Mouse (Mus musculus) CH12.LX (cell line): ENCODE results near the gene Zfp691. TPM values are rescaled to one million over a fixed set of nuclear protein-coding genes. Genes with fewer than 3 reads are reported as not detected.

Source experiments
- DNase-seq: peaks from one replicate; pipeline ENCODE4 v3.0.0-alpha.2; 2013; ENCODE audit errors: extremely low read depth
- H3K27ac ChIP-seq: 2 replicates; pipeline ENCODE4 v1.5.1; 2012; ENCODE audit warnings: low read depth, mild to moderate bottlenecking, control low read depth, moderate library complexity; ENCODE audit not compliant: insufficient read depth
- H3K27me3 ChIP-seq: replicated peaks from 2 replicates; pipeline ENCODE3; 2012; ENCODE audit warnings: inconsistent platforms
- H3K36me3 ChIP-seq, 2 experiments: replicated peaks in 1 of 2; 2 replicates each; pipeline versions ENCODE3 to v1.6.1; 2012; ENCODE audit warnings: inconsistent platforms in 1 of 2, low read length in 1 of 2, mild to moderate bottlenecking in 1 of 2, mixed read lengths in 1 of 2, moderate library complexity in 1 of 2; ENCODE audit not compliant: control insufficient read depth in 1 of 2, insufficient read depth in 1 of 2
- H3K4me1 ChIP-seq, 2 experiments: 2 replicates each; pipeline ENCODE4 v1.6.1; 2012; ENCODE audit warnings: inconsistent platforms in 1 of 2, moderate library complexity in 1 of 2; ENCODE audit not compliant: insufficient read depth in 2 of 2, control insufficient read depth in 1 of 2
- H3K4me2 ChIP-seq: 2 replicates; pipeline ENCODE4 v1.6.1; 2012; ENCODE audit warnings: low read depth, mild to moderate bottlenecking, control low read depth; ENCODE audit not compliant: poor library complexity, insufficient read depth, severe bottlenecking
- H3K4me3 ChIP-seq, 3 experiments: fragments of 150-350 bp in 1 of 3; sonication (generic) in 1 of 3; replicated peaks in 1 of 3; 2 replicates each; pipeline versions ENCODE3 to v1.5.1; 2011 to 2012; ENCODE audit warnings: low read depth in 2 of 3, low read length in 2 of 3, mild to moderate bottlenecking in 2 of 3, moderate library complexity in 2 of 3, control low read depth in 1 of 3, improper control_type of control experiment in 1 of 3, inconsistent platforms in 1 of 3, mixed read lengths in 1 of 3; ENCODE audit not compliant: poor library complexity in 1 of 3
- H3K79me2 ChIP-seq: replicated peaks from 2 replicates; pipeline ENCODE4 v1.6.1; 2012; ENCODE audit warnings: mild to moderate bottlenecking, moderate library complexity; ENCODE audit not compliant: control insufficient read depth, poor library complexity, insufficient read depth, severe bottlenecking; ENCODE audit errors: extremely low read depth
- H3K9ac ChIP-seq: 2 replicates; pipeline ENCODE4 v1.6.1; 2012; ENCODE audit warnings: low read depth, mild to moderate bottlenecking, control low read depth, moderate library complexity; ENCODE audit not compliant: insufficient read depth
- H3K9me3 ChIP-seq: replicated peaks from 2 replicates; pipeline ENCODE3; 2012; ENCODE audit warnings: low read length, inconsistent platforms, mixed read lengths
- BHLHE40 ChIP-seq: IDR thresholded peaks from 2 replicates; pipeline ENCODE4 v1.6.1; 2011; ENCODE audit warnings: mild to moderate bottlenecking, low read depth, low read length, improper control_type of control experiment
- CHD1 ChIP-seq: IDR thresholded peaks from 2 replicates; pipeline ENCODE4 v1.6.1; 2012; ENCODE audit warnings: low read depth, low read length, improper control_type of control experiment, inconsistent platforms
- CTCF ChIP-seq, 2 experiments: IDR thresholded peaks in 1 of 2; conservative IDR thresholded peaks in 1 of 2; 2 replicates each; pipeline ENCODE4 v1.5.1; 2011 to 2012; ENCODE audit warnings: low read depth in 2 of 2, low read length in 2 of 2, improper control_type of control experiment in 1 of 2, inconsistent platforms in 1 of 2, mild to moderate bottlenecking in 1 of 2, moderate library complexity in 1 of 2
- E2F4 ChIP-seq: IDR thresholded peaks from 2 replicates; pipeline ENCODE4 v1.6.1; 2011; ENCODE audit warnings: low read depth, low read length, improper control_type of control experiment; ENCODE audit not compliant: insufficient replicate concordance
- ELF1 ChIP-seq: IDR thresholded peaks from 2 replicates; pipeline ENCODE4 v1.6.1; 2014; ENCODE audit warnings: low read depth, mild to moderate bottlenecking, inconsistent platforms, low read length, improper control_type of control experiment
- EP300 ChIP-seq: IDR thresholded peaks from 2 replicates; pipeline ENCODE4 v1.6.1; 2011; ENCODE audit warnings: low read length, improper control_type of control experiment
- ETS1 ChIP-seq: conservative IDR thresholded peaks from 2 replicates; pipeline ENCODE4 v1.6.1; 2012; ENCODE audit warnings: low read depth, mild to moderate bottlenecking, inconsistent platforms, low read length, improper control_type of control experiment, moderate library complexity
- GABPA ChIP-seq: IDR thresholded peaks from 2 replicates; pipeline ENCODE4 v1.6.1; 2012; ENCODE audit warnings: low read depth, low read length, improper control_type of control experiment, inconsistent platforms; ENCODE audit not compliant: insufficient replicate concordance
- IRF4 ChIP-seq: IDR thresholded peaks from 2 replicates; pipeline ENCODE4 v1.6.1; 2014; ENCODE audit warnings: low read depth, mild to moderate bottlenecking, inconsistent platforms, low read length, improper control_type of control experiment
- JUN ChIP-seq: IDR thresholded peaks from 2 replicates; pipeline ENCODE4 v1.6.1; 2011; ENCODE audit warnings: low read depth, mild to moderate bottlenecking, low read length, improper control_type of control experiment, moderate library complexity; ENCODE audit not compliant: insufficient read depth
- JUND ChIP-seq: conservative IDR thresholded peaks from 2 replicates; pipeline ENCODE4 v1.6.1; 2011; ENCODE audit warnings: low read depth, low read length, improper control_type of control experiment
- MAFK ChIP-seq: IDR thresholded peaks from 2 replicates; pipeline ENCODE4 v1.6.1; 2011; ENCODE audit warnings: low read length, improper control_type of control experiment; ENCODE audit not compliant: insufficient replicate concordance
- MAX ChIP-seq: IDR thresholded peaks from 2 replicates; pipeline ENCODE4 v1.6.1; 2011; ENCODE audit warnings: low read length, improper control_type of control experiment
- MAZ ChIP-seq: IDR thresholded peaks from 2 replicates; pipeline ENCODE4 v1.6.1; 2012; ENCODE audit warnings: low read depth, mild to moderate bottlenecking, inconsistent platforms, low read length, improper control_type of control experiment, moderate library complexity
- MEF2A ChIP-seq: IDR thresholded peaks from 2 replicates; pipeline ENCODE4 v1.6.1; 2014; ENCODE audit warnings: low read depth, mild to moderate bottlenecking, inconsistent platforms, low read length, improper control_type of control experiment, borderline replicate concordance
- MXI1 ChIP-seq: IDR thresholded peaks from 2 replicates; pipeline ENCODE4 v1.6.1; 2011; ENCODE audit warnings: mild to moderate bottlenecking, low read depth, low read length, improper control_type of control experiment
- MYC ChIP-seq: IDR thresholded peaks from 2 replicates; pipeline ENCODE4 v1.6.1; 2011; ENCODE audit warnings: low read depth, mild to moderate bottlenecking, improper control_type of control experiment, low read length
- NRF1 ChIP-seq: IDR thresholded peaks from 2 replicates; pipeline ENCODE4 v1.6.1; 2014; ENCODE audit warnings: low read depth, mild to moderate bottlenecking, inconsistent platforms, low read length, improper control_type of control experiment, moderate library complexity
- PAX5 ChIP-seq: IDR thresholded peaks from 2 replicates; pipeline ENCODE4 v1.6.1; 2012; ENCODE audit warnings: low read length, inconsistent platforms, mixed read lengths
- RAD21 ChIP-seq: IDR thresholded peaks from 2 replicates; pipeline ENCODE4 v1.6.1; 2011; ENCODE audit warnings: low read depth, mild to moderate bottlenecking, low read length, improper control_type of control experiment, moderate library complexity
- RCOR1 ChIP-seq: conservative IDR thresholded peaks from 2 replicates; pipeline ENCODE4 v1.6.1; 2012; ENCODE audit warnings: low read depth, mild to moderate bottlenecking, inconsistent platforms, low read length, improper control_type of control experiment
- SIN3A ChIP-seq: IDR thresholded peaks from 2 replicates; pipeline ENCODE4 v1.6.1; 2012; ENCODE audit warnings: low read length, improper control_type of control experiment, inconsistent platforms
- SMC3 ChIP-seq: IDR thresholded peaks from 2 replicates; pipeline ENCODE4 v1.6.1; 2011; ENCODE audit warnings: low read depth, low read length, improper control_type of control experiment
- TBP ChIP-seq: conservative IDR thresholded peaks from 2 replicates; pipeline ENCODE4 v1.6.1; 2011; ENCODE audit warnings: low read depth, low read length, improper control_type of control experiment
- TCF12 ChIP-seq: IDR thresholded peaks from 2 replicates; pipeline ENCODE4 v1.6.1; 2014; ENCODE audit warnings: low read depth, mild to moderate bottlenecking, inconsistent platforms, low read length, improper control_type of control experiment
- USF1 ChIP-seq: IDR thresholded peaks from 2 replicates; pipeline ENCODE4 v1.6.1; 2014; ENCODE audit warnings: low read depth, mild to moderate bottlenecking, inconsistent platforms, low read length, improper control_type of control experiment
- USF2 ChIP-seq: conservative IDR thresholded peaks from 2 replicates; pipeline ENCODE4 v1.6.1; 2011; ENCODE audit warnings: low read depth, low read length, improper control_type of control experiment
- ZC3H11A ChIP-seq: IDR thresholded peaks from 2 replicates; pipeline ENCODE4 v1.6.1; 2012; ENCODE audit warnings: low read depth, mild to moderate bottlenecking, inconsistent platforms, low read length, improper control_type of control experiment
- ZMIZ1 ChIP-seq: IDR thresholded peaks from 2 replicates; pipeline ENCODE4 v1.6.1; 2012; ENCODE audit warnings: low read depth, mild to moderate bottlenecking, inconsistent platforms, low read length, improper control_type of control experiment
- ZNF384 ChIP-seq: IDR thresholded peaks from 2 replicates; pipeline ENCODE4 v1.6.1; 2012; ENCODE audit warnings: low read depth, low read length, improper control_type of control experiment, inconsistent platforms
- dilution Hi-C: fragments of 300-500 bp; cut with MboI; formaldehyde crosslinking; loops from 2 replicates; pipeline ENCODE4 v1.14.3; 2020; ENCODE audit warnings: low sequenced_read_pairs; ENCODE audit not compliant: extremely low pct_unique_long_range_greater_than_20kb, extremely low pct_ligation_motif_present
- in situ Hi-C: fragments of 300-500 bp; cut with MboI; formaldehyde crosslinking; loops from 3 replicates; pipeline ENCODE4 v1.14.3; 2019; ENCODE audit warnings: low sequenced_read_pairs, low pct_ligation_motif_present, low pct_unique_long_range_greater_than_20kb, mixed read lengths
- polyA plus RNA-seq: library from polyadenylated mRNA; unstranded; fragments of >175 nt; gene quantifications from 2 replicates; pipeline ENCODE4 v1.2.1, GENCODE M21; 2012; ENCODE audit warnings: low read depth; ENCODE audit not compliant: insufficient read length
- total RNA-seq, 2 experiments: library from RNA; depleted of rRNA; stranded (reverse); fragments of 300-350 nt in 1 of 2; fragments of >200 nt in 1 of 2; gene quantifications; 2 replicates each; pipeline ENCODE4 v1.2.3; 2012 to 2014

Gene Zfp691
- total and polyA plus RNA-seq, 3 experiments: 3.2 to 4.7 (median 4.0) TPM

DNA sequence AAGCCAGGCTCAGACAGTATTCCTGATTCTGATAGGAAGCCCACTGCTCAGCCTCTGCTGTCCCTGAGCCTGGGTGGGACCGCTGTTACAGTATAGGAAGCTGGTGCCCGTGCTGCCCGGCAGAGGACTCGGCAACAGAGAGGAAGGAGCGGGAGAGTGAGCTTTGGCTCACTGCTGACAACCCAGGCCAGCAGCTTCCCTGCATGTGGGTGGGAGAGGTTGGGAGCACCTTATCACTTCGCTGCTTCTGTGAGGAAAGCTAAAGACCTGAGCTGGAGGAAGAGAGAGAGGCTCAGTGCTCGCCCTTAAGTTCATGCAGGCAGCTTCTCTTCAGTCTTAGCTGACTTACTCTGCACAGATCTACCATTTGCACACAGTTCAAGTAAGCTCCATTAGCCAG, 45.4 kb downstream of the Zfp691 start:
- DNase-seq: no peak
- Histone ChIP-seq H3K4me1 (peaks cover 24 to 83% of the 10 kb centered on the region in 2 experiments), H3K9ac (no peak overlapping the region), H3K27ac (no peak overlapping the region), H3K27me3 (no peaks in the 10 kb centered on the region), H3K4me3 (no peak overlapping the region), H3K79me2 (no peaks in the 10 kb centered on the region), H3K9me3 (no peaks in the 10 kb centered on the region), H3K4me2 (no peak overlapping the region), H3K36me3 (peaks cover 36 to 87% of the 10 kb centered on the region in 2 experiments)
- no peak for TF ChIP-seq SIN3A
- no peak for TF ChIP-seq MXI1
- TF ChIP-seq MAZ: no peak
- TF ChIP-seq GABPA: no peak
- TF ChIP-seq ELF1: no peak
- no peak for TF ChIP-seq JUN
- TF ChIP-seq MAX: no peak
- no peak for TF ChIP-seq MAFK
- TF ChIP-seq TCF12: no peak
- no peak for TF ChIP-seq ZC3H11A
- TF ChIP-seq MEF2A: no peak
- no peak for TF ChIP-seq NRF1
- no peak for TF ChIP-seq CTCF (conservative IDR thresholded peaks at IDR 0.05 in 1 of 2, IDR thresholded peaks at IDR 0.05 in 1 of 2; ENCODE audit: low read depth in 2 of 2, low read length in 2 of 2)
- no peak for TF ChIP-seq ETS1
- TF ChIP-seq RAD21: no peak
- TF ChIP-seq USF2: no peak
- dilution Hi-C loops: no loop called here
- in situ Hi-C loops: loop anchor here (10.0 kb wide), 1 partner anchor 124 kb away; no protein-coding TSS in a partner anchor

GRCm38 (mm10) chr4:119127229-119127628, 46.8 kb downstream of the Zfp691 start:
- dilution Hi-C loops (no loop called here), in situ Hi-C loops (loop anchor here (10.0 kb wide), 1 partner anchor 122 kb away; no protein-coding TSS in a partner anchor)
- peak; percentile 77 for DNase-seq
- Histone ChIP-seq H3K4me1 (peaks cover 24 to 84% of the 10 kb centered on the region in 2 experiments), H3K27me3 (no peaks in the 10 kb centered on the region), H3K9me3 (no peaks in the 10 kb centered on the region), H3K4me2 (peak overlapping the region; percentile 52), H3K79me2 (no peaks in the 10 kb centered on the region), H3K36me3 (peaks cover 31 to 86% of the 10 kb centered on the region in 2 experiments), H3K4me3 (no peak overlapping the region), H3K27ac (0 out of 2 replicates have a peak overlapping the region, but pooled peaks have one; percentile 31), H3K9ac (0 out of 2 replicates have a peak overlapping the region, but pooled peaks have one; percentile 14)
- TF ChIP-seq USF2: no peak
- no peak for TF ChIP-seq ZC3H11A
- TF ChIP-seq PAX5: no peak
- TF ChIP-seq SMC3: peak; percentile 21; the same call in 1 of the 2 replicates
- peak; percentile 40; the same call in 1 of the 2 replicates for TF ChIP-seq MAZ
- TF ChIP-seq IRF4: peak; percentile 94
- peak; percentile 71; the same call in 1 of the 2 replicates for TF ChIP-seq MYC
- TF ChIP-seq ZMIZ1: peak; percentile 78
- TF ChIP-seq BHLHE40: peak; percentile 74
- TF ChIP-seq RCOR1: peak; percentile 73; the same call in 1 of the 2 replicates
- TF ChIP-seq E2F4: no peak
- peak; percentile 47 for TF ChIP-seq ETS1
- TF ChIP-seq EP300: peak; percentile 92
- TF ChIP-seq JUND: no peak; the same call in 1 of the 2 replicates
- TF ChIP-seq CHD1: 0 out of 2 replicates have a peak, but pooled peaks have one; percentile 46
- 0 out of 2 replicates have a peak, but pooled peaks have one; percentile 52 for TF ChIP-seq TBP
- peak; percentile 71 for TF ChIP-seq SIN3A
- TF ChIP-seq NRF1: peak; percentile 76
- no peak for TF ChIP-seq USF1
- TF ChIP-seq CTCF (conservative IDR thresholded peaks at IDR 0.05 in 1 of 2, IDR thresholded peaks at IDR 0.05 in 1 of 2; ENCODE audit: low read depth in 2 of 2, low read length in 2 of 2): no peak
- no peak for TF ChIP-seq JUN
- TF ChIP-seq MAFK: 0 out of 2 replicates have a peak, but pooled peaks have one; percentile 38
- TF ChIP-seq ZNF384: no peak
